Mouse (Mus musculus): ENCODE measurements at regions not wholly inside any gene's neighbourhood (a gene's known extent, or its start where the extent isn't known, plus 50 kb on each side); places are given as distances from the start of the nearest gene placed in this dataset.
A peak's percentile ranks its signal among the peaks of the same experiment; 100 is the strongest.

GRCm38 (mm10) chr17:64492614-64493269 lies 107.8 kb upstream of the Man2a1 start:
- DNase-seq (ENCODE audit: low spot score in 2 of 2): no peak

GRCm38 (mm10) chr17:64499281-64499997 lies 101.1 kb upstream of the Man2a1 start:
- DNase-seq (ENCODE audit: low spot score in 2 of 2): no peak

- DNase-seq (ENCODE audit: low spot score in 2 of 2): no peak
Measured at GRCm38 (mm10) chr17:64502376-64502775, 98.2 kb upstream of the Man2a1 start.

DNA sequence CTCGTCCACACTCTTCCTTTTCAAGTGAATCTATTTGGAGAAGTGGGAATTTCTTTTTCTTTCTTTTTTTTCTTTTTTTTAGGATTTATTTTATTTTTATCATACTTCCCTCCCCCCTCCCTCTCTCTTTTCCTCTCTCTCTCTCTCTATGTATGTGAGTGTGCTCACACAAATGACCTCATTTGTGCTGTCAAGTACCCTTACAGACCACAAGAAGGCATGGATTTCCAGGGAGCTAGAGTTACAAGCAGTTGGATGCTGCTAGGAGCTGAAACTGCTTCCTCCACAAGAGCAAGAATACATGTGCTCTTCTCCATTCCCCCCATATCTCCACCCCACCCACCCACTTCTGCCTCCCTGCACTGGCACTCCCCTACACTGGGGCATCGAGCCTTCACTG lies 94.6 kb upstream of the Man2a1 start:
- no peak for DNase-seq (ENCODE audit: low spot score in 2 of 2)

DNA sequence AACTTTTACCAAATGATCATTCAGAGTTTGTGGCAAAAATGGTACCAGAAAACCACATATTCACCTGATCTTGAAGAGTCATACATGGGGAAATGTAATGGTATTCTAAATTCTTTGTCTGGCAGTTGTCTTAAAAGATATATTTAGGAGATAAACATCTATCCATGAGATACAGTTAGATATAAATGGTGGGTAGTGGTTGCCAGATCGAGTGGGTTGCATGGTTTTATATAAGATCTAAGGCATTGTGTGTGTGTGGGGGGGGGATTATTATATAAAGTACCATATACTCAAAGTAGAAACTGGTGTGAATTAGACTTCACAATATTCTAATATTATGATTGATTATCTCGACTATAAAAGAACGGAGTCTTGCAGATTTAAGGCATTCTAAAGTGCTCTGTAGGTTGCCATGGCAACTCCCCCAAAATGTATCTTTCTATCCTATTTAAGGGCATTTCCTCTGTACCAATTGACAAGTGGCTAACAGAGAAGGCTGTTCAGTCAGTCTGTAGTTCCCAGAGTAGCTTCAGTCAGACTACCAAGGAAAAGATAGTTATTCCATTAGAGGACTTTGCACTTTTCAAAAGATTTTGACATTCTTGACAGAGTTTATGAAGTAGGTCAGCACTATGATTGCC lies 89.3 kb upstream of the Man2a1 start:
- DNase-seq (ENCODE audit: low spot score in 2 of 2): peak in 1 of 2 experiments; percentile 24

DNA sequence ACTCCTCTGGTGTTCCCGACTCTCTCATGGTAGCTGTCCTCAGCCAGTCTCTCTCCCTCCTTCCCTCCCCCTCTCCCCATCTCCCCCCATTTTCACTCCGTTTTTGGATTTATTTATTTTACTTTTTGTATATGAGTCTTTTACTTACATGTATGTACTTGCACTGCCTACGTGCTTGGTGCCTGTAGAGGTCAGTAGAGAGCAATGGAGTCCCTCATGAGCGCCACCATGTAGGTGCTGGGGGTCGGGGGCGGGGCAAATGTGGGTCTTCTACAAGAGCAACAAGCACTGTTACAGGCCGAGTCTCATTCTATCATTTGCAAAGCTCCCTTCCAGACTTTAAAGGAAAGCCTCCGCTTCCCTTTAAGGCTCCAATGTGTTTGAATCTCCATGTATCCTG lies 78.3 kb upstream of the Man2a1 start:
- DNase-seq (ENCODE audit: low spot score in 2 of 2): no peak

DNA sequence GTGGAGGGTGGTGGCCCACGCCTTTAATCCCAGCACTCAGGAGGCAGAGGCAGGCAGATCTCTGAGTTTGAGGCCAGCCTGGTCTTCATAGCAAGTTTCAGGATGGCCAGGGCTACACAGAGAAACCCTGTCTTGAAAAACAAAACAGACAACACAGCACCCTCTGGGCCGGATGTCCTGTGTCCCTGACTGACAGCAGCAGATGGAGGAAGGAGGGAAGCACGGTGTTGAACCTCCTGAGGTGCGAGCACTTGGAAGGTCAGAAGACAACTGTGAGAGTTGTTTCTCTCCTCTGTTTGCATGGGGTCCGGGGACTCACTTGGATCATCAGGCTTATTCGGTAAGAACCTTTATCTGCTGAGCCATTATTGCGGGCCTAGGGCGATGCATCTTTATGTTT lies 76.6 kb upstream of the Man2a1 start:
- DNase-seq (ENCODE audit: low spot score in 2 of 2): no peak

- no peak for DNase-seq (ENCODE audit: low spot score in 2 of 2)
Measured at GRCm38 (mm10) chr17:64527817-64528216, 72.7 kb upstream of the Man2a1 start.

GRCm38 (mm10) chr17:64528476-64528875 lies 72.1 kb upstream of the Man2a1 start:
- DNase-seq (ENCODE audit: low spot score in 2 of 2): no peak

- DNase-seq (ENCODE audit: low spot score in 2 of 2): no peak
Measured at GRCm38 (mm10) chr17:64529296-64529994, 71.1 kb upstream of the Man2a1 start.

- no peak for DNase-seq (ENCODE audit: low spot score in 2 of 2)
Measured at GRCm38 (mm10) chr17:64531150-64531549, 69.4 kb upstream of the Man2a1 start.

DNA sequence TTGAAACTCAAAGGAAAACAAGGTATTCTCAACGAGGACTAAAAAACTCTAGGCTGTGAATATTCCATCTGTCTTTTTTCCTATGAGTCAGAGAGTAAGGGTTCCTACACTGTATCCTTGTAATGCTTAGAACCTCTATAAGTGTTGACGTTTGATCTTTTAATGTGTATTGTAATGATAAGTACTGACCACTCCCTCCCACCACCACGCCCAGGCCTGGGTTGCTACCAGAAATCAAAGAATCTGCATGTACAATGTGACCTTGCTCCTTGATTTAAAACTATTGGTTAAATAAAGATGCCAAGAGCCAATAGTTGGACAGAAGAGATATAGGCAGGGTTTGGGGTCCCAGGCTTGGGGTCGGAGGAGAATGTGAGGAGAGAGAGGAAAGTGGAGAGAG lies 66.2 kb upstream of the Man2a1 start:
- DNase-seq (ENCODE audit: low spot score in 2 of 2): no peak

- no peak for DNase-seq (ENCODE audit: low spot score in 2 of 2)
Measured at GRCm38 (mm10) chr17:64538520-64538953, 62.0 kb upstream of the Man2a1 start.

DNA sequence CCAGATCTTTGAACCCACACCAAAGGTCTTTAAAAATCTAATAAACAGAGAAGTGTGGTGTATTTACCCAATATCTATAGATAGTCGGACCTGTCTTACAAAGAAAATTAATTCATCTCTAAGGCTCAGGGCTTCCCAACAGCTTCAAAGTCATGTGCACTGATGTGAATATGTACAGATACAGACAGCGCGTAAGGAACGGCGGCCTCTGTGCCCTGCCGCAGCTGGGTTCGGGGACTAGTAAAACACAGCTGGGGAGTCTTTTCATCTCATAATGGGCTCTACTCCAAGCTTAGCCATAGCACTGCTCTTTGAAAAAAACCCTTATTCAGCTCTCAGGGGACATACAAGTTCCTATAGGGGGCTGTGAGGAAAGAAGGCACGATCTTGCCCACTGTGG lies 60.1 kb upstream of the Man2a1 start:
- DNase-seq (ENCODE audit: low spot score in 2 of 2): no peak

DNA sequence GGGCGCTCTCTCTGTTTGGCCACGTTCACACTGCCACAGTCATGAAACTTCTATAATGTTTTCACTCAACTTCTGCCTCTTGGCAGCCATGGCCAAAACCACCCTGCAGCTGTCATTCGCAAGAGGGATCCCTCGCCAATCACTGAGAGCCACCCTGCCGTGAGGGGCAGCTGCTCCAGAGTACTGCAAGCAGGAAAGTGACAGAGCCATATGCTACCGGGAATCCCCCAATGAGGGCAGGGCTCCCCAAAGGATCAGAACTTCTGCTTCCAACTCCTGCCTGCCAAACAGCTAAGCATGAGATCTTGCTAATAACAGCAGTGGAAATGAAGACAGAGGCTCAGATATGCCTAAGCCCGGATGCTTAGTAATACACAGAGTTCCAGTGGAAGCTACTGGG lies 52.0 kb upstream of the Man2a1 start:
- no peak for DNase-seq (ENCODE audit: low spot score in 2 of 2)

DNA sequence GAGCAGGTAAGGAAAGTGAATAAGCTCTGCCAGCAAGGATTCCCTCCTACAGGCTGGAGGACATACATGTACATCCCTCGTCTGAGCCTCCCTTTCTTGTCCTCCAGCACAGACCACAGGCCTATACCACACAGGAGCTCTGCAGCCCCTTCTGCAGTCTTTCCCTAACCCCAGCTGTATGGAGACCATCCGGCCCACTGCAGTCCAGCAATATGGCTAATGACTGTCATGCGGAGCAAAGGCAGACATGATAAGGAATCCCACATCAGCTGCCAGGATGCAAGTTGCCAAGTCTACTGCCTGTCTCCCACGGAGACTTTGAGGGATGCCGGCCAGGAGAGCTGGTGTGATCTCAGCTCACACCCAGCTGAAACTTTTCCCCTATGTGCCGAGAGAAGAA lies 50.5 kb upstream of the Man2a1 start:
- no peak for DNase-seq (ENCODE audit: low spot score in 2 of 2)

All from right cerebral cortex, adult 2 months (tissue).